Mouse (Mus musculus): ENCODE data around the gene P2ry2. TPM values are rescaled to one million over a fixed set of nuclear protein-coding genes. Genes with fewer than 3 reads are reported as not detected.
A peak's percentile ranks its signal among the peaks of the same experiment; 100 is the strongest.

P2ry2 gene
- polyA plus RNA-seq, 1 experiment = 0.50 TPM

- peaks cover 2% of the 10 kb centered on the region; the same call in 1 of the 2 replicates for H3K4me1 ChIP-seq (ENCODE audit: control insufficient read depth, insufficient read depth, low read length)
- no peak overlapping the region for H3K27ac ChIP-seq (ENCODE audit: insufficient read depth, low read length)
- no peak overlapping the region for H3K4me3 ChIP-seq (ENCODE audit: insufficient read depth, low read length)
- TF ChIP-seq POLR2A (IDR thresholded peaks at IDR 0.05; ENCODE audit: extremely low read depth, insufficient read depth, low read length) = no peak
Measured at GRCm38 (mm10) chr7:101028991-101029390, 16.3 kb upstream of the P2ry2 start.

- Histone ChIP-seq H3K4me1 (ENCODE audit: control insufficient read depth, insufficient read depth, low read length) (peaks cover 2% of the 10 kb centered on the region; the same call in 1 of the 2 replicates), H3K27ac (ENCODE audit: insufficient read depth, low read length) (no peak overlapping the region), H3K4me3 (ENCODE audit: insufficient read depth, low read length) (no peak overlapping the region)
- TF ChIP-seq POLR2A (IDR thresholded peaks at IDR 0.05; ENCODE audit: extremely low read depth, insufficient read depth, low read length) = no peak
- TF ChIP-seq CTCF (IDR thresholded peaks at IDR 0.05; ENCODE audit: extremely low read depth, insufficient read depth, low read length) = no peak
Measured at GRCm38 (mm10) chr7:101028444-101028757, 15.7 kb upstream of the P2ry2 start.

DNA sequence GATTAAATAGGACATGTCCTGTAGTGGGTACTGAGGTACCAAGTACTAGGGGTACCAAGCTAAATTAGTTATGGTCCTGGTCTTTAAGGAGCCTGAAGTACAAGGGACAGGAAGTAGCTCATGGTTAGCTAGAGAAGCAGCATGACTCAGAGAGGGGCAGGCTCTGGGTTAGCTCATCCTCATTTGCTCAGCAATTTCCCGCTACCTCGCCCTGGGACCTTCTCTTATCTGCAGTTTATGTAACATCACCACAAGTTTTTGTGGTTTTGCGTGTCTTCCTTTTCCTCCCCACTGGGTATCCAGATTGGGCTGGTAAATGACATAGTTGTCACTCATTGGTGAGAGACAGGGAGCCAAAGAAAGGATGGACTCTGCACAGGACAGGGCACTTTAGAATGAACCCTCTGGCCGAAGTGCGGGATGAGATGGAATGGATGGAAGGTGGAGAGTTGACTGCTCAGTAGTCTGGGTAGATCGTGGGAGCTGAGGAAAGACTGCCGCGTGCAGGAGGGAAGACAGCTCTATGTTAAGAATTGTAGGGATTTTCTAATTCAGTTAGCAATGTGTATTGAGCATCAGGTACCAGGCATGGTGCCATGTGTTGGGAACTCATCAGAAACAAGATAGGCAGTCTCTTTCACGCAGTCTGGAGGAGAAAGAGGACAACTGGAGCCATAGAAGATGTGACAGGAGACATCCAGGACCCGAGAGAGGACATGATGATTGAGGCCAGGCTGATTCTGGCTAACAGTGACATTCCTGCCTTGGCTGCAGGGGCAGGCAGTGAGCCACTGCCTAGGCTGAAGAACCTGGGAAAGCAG, 15.2 kb upstream of the P2ry2 start:
- no peak overlapping the region for H3K4me3 ChIP-seq (ENCODE audit: insufficient read depth, low read length)
- no peak overlapping the region for H3K27ac ChIP-seq (ENCODE audit: insufficient read depth, low read length)
- TF ChIP-seq CTCF (IDR thresholded peaks at IDR 0.05; ENCODE audit: extremely low read depth, insufficient read depth, low read length) (no peak), POLR2A (IDR thresholded peaks at IDR 0.05; ENCODE audit: extremely low read depth, insufficient read depth, low read length) (no peak)
- H3K4me1 ChIP-seq (ENCODE audit: control insufficient read depth, insufficient read depth, low read length) = peaks cover 2% of the 10 kb centered on the region; the same call in 1 of the 2 replicates

GRCm38 (mm10) chr7:101026836-101027235, 14.2 kb upstream of the P2ry2 start:
- Histone ChIP-seq H3K27ac (ENCODE audit: insufficient read depth, low read length) (no peak overlapping the region), H3K4me1 (ENCODE audit: control insufficient read depth, insufficient read depth, low read length) (peaks cover 2% of the 10 kb centered on the region; the same call in 1 of the 2 replicates), H3K4me3 (ENCODE audit: insufficient read depth, low read length) (no peak overlapping the region)
- TF ChIP-seq POLR2A (IDR thresholded peaks at IDR 0.05; ENCODE audit: extremely low read depth, insufficient read depth, low read length) (no peak), CTCF (IDR thresholded peaks at IDR 0.05; ENCODE audit: extremely low read depth, insufficient read depth, low read length) (no peak)

- H3K27ac ChIP-seq (ENCODE audit: insufficient read depth, low read length) = no peak overlapping the region
- no peak overlapping the region for H3K4me3 ChIP-seq (ENCODE audit: insufficient read depth, low read length)
- TF ChIP-seq POLR2A (IDR thresholded peaks at IDR 0.05; ENCODE audit: extremely low read depth, insufficient read depth, low read length) (no peak), CTCF (IDR thresholded peaks at IDR 0.05; ENCODE audit: extremely low read depth, insufficient read depth, low read length) (no peak)
- no peaks in the 10 kb centered on the region for H3K4me1 ChIP-seq (ENCODE audit: control insufficient read depth, insufficient read depth, low read length)
Measured at GRCm38 (mm10) chr7:101017492-101017891, 4.8 kb upstream of the P2ry2 start.

DNA sequence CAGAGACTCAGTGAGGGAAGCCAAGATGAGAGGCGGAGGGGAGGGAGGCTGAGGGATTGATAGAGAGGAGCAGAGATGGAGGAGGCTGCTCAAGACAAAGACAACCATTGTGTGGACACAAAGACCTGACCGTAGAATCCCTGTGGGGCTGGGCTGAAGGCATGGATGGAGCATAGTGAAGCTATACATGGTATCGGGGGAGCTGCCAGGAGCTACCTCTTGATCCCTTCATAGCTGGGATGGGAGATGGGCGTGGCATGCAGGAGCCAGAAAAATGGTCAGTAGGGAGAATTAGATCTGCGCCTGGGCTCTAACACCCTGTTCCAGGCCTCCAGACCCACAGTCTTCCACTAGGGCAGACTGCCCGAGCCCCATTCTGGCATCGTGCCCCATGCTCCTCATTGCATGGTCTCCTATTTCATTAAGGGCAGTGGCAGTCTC, 4.4 kb upstream of the P2ry2 start:
- TF ChIP-seq POLR2A (IDR thresholded peaks at IDR 0.05; ENCODE audit: extremely low read depth, insufficient read depth, low read length) (no peak), CTCF (IDR thresholded peaks at IDR 0.05; ENCODE audit: extremely low read depth, insufficient read depth, low read length) (no peak)
- Histone ChIP-seq H3K4me3 (ENCODE audit: insufficient read depth, low read length) (no peak overlapping the region), H3K4me1 (ENCODE audit: control insufficient read depth, insufficient read depth, low read length) (no peaks in the 10 kb centered on the region), H3K27ac (ENCODE audit: insufficient read depth, low read length) (no peak overlapping the region)

- Histone ChIP-seq H3K4me3 (ENCODE audit: insufficient read depth, low read length) (no peak overlapping the region), H3K27ac (ENCODE audit: insufficient read depth, low read length) (no peak overlapping the region), H3K4me1 (ENCODE audit: control insufficient read depth, insufficient read depth, low read length) (no peaks in the 10 kb centered on the region)
- TF ChIP-seq POLR2A (IDR thresholded peaks at IDR 0.05; ENCODE audit: extremely low read depth, insufficient read depth, low read length) (no peak), CTCF (IDR thresholded peaks at IDR 0.05; ENCODE audit: extremely low read depth, insufficient read depth, low read length) (no peak)
Measured at GRCm38 (mm10) chr7:101014985-101015384, 2.3 kb upstream of the P2ry2 start.

GRCm38 (mm10) chr7:101014041-101014440, 1.4 kb upstream of the P2ry2 start:
- TF ChIP-seq POLR2A (IDR thresholded peaks at IDR 0.05; ENCODE audit: extremely low read depth, insufficient read depth, low read length) (no peak), CTCF (IDR thresholded peaks at IDR 0.05; ENCODE audit: extremely low read depth, insufficient read depth, low read length) (no peak)
- Histone ChIP-seq H3K4me3 (ENCODE audit: insufficient read depth, low read length) (no peak overlapping the region), H3K4me1 (ENCODE audit: control insufficient read depth, insufficient read depth, low read length) (no peaks in the 10 kb centered on the region), H3K27ac (ENCODE audit: insufficient read depth, low read length) (no peak overlapping the region)

DNA sequence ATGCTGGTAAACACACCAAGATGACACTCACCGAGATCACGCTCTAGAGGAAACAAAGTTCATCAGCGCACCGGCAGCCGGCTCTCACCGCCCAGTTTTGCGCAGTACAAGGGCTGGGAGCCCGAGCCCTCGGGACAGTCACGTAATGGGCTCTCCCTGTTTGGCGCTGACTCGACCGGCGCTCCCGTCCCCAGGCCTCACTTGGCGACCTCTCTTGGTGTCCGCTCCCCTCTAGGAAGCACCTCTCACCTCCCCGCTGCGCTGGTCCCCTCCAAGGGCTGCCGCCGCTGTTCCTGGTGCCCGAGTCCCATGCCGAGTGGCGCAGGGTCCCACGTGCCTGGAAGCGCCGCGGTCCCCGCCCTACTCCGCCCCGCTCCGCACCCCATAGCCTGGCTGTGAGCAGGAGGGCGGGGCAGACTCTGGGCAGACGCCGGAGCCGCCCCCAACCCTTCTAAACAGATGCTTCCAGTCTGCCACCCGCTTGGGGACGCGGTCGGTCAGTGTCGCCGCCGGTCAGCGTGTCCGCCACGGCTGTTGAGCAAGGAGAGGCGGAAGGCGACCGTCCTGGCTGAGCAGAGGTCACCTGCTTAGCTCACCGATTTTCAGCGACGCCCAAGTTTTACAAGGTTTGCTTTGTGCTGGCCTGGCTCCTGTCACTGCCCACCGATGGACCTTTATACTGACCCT, 842 bp downstream of the P2ry2 start:
- TF ChIP-seq CTCF (IDR thresholded peaks at IDR 0.05; ENCODE audit: extremely low read depth, insufficient read depth, low read length) (no peak), POLR2A (IDR thresholded peaks at IDR 0.05; ENCODE audit: extremely low read depth, insufficient read depth, low read length) (no peak)
- no peaks in the 10 kb centered on the region for H3K4me1 ChIP-seq (ENCODE audit: control insufficient read depth, insufficient read depth, low read length)
- H3K27ac ChIP-seq (ENCODE audit: insufficient read depth, low read length) = no peak overlapping the region
- peak overlapping the region; percentile 25; the same call in 1 of the 2 replicates for H3K4me3 ChIP-seq (ENCODE audit: insufficient read depth, low read length)

DNA sequence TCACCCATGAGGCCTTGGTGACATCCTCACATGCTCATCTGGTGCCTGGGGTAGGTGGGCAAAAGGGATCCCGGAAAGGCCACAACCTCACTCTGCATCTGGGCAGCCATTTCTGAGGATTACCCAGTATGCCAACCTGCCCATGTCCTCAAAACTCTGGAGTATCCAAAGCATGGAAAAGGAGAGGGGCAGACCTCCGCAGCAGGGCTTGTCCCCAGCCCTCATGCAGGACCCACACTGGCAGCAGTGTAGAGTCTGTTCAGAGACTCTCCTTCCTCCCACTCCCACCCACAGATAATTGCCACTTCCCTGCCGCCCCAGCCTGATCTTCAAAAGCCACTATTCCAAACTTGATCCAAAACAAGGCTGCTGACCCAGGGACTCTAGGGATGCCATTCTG, 1.9 kb downstream of the P2ry2 start:
- TF ChIP-seq CTCF (IDR thresholded peaks at IDR 0.05; ENCODE audit: extremely low read depth, insufficient read depth, low read length) (no peak), POLR2A (IDR thresholded peaks at IDR 0.05; ENCODE audit: extremely low read depth, insufficient read depth, low read length) (no peak)
- H3K4me1 ChIP-seq (ENCODE audit: control insufficient read depth, insufficient read depth, low read length) = no peaks in the 10 kb centered on the region
- no peak overlapping the region for H3K4me3 ChIP-seq (ENCODE audit: insufficient read depth, low read length)
- no peak overlapping the region for H3K27ac ChIP-seq (ENCODE audit: insufficient read depth, low read length)
